Mouse (Mus musculus) forebrain, embryonic 14.5 days (tissue): ENCODE measurements around the gene Smco3. TPM values are rescaled to one million over a fixed set of nuclear protein-coding genes. Genes with fewer than 3 reads are reported as not detected.
A peak's percentile ranks its signal among the peaks of the same experiment; 100 is the strongest.
"Not testable (repeated sequence)": the region's sequence is repeated elsewhere in the genome, so short reads cannot be mapped to it uniquely, and the experiment has no call there.

Source experiments
- ATAC-seq: fragments of 200-750 bp; cut with Nextera tagmentation; 2 replicates; pipeline ENCODE4 v1.8.0; 2017; ENCODE audit warnings: mild to moderate bottlenecking, moderate library complexity
- DNase-seq: peaks from one replicate; pipeline ENCODE4 v3.0.0-alpha.2; 2015; ENCODE audit warnings: low spot score
- H3K27ac ChIP-seq: fragments of 300-500 bp; sonication (generic); 2 replicates; pipeline ENCODE4 v1.5.1; 2014; ENCODE audit warnings: low read depth, mild to moderate bottlenecking, control low read depth, low read length, moderate library complexity
- H3K27me3 ChIP-seq: fragments of 300-500 bp; sonication (generic); replicated peaks from 2 replicates; pipeline ENCODE4 v1.6.1; 2014; ENCODE audit warnings: low read length, control low read depth, mixed read lengths; ENCODE audit not compliant: control insufficient read depth, insufficient read depth
- H3K36me3 ChIP-seq: fragments of 300-500 bp; sonication (generic); 2 replicates; pipeline ENCODE4 v1.6.1; 2014; ENCODE audit warnings: low read length, control low read depth; ENCODE audit not compliant: control insufficient read depth, insufficient read depth
- H3K4me1 ChIP-seq: fragments of 300-500 bp; sonication (generic); 2 replicates; pipeline ENCODE4 v1.6.1; 2014; ENCODE audit warnings: antibody characterized with exemption, low read length, control low read depth; ENCODE audit not compliant: control insufficient read depth, insufficient read depth
- H3K4me2 ChIP-seq: fragments of 300-500 bp; sonication (generic); 2 replicates; pipeline ENCODE4 v1.6.1; 2014; ENCODE audit warnings: mild to moderate bottlenecking, control low read depth, low read length
- H3K4me3 ChIP-seq: fragments of 300-500 bp; sonication (generic); 2 replicates; pipeline ENCODE4 v1.5.1; 2014; ENCODE audit warnings: low read depth, low read length, control low read depth
- H3K9ac ChIP-seq: fragments of 300-500 bp; sonication (generic); 2 replicates; pipeline ENCODE4 v1.6.1; 2014; ENCODE audit warnings: mild to moderate bottlenecking, low read length, control low read depth, moderate library complexity
- H3K9me3 ChIP-seq: fragments of 300-500 bp; sonication (generic); replicated peaks from 2 replicates; pipeline ENCODE4 v1.6.1; 2016; ENCODE audit warnings: low read length, control low read depth, mixed read lengths; ENCODE audit not compliant: control insufficient read depth
- WGBS: fragments of 180-500 bp; shearing (Covaris S2); extraction: QIAGEN DNeasy Blood & Tissue Kit; methylation state at CpG from one replicate; pipeline ENCODE4 v1.1.7; 2014; 5-methylcytosine and 5-hydroxymethylcytosine counted together
- polyA plus RNA-seq: library from polyadenylated mRNA; unstranded; fragments of >200 nt; fragmentation: Nextera tagmentation; extraction: Ambion mirVana; gene quantifications from 2 replicates; pipeline ENCODE4 v1.2.1, GENCODE M21; 2014

The Smco3 gene
- polyA plus RNA-seq, 1 experiment from 2014 or later, result 1.1 TPM

- 73% methylated on average over 5 of the region's 5 CpGs for WGBS
- DNase-seq (no peak), ATAC-seq (no peak)
- Histone ChIP-seq H3K36me3 (peaks cover 2% of the 10 kb centered on the region), H3K4me1 (peaks cover 14% of the 10 kb centered on the region), H3K4me3 (no peak overlapping the region), H3K27ac (no peak overlapping the region), H3K4me2 (no peak overlapping the region), H3K9me3 (no peaks in the 10 kb centered on the region), H3K27me3 (no peaks in the 10 kb centered on the region), H3K9ac (no peak overlapping the region)
Observed at GRCm38 (mm10) chr6:136806819-136807218, 28.4 kb downstream of the Smco3 start.

DNA sequence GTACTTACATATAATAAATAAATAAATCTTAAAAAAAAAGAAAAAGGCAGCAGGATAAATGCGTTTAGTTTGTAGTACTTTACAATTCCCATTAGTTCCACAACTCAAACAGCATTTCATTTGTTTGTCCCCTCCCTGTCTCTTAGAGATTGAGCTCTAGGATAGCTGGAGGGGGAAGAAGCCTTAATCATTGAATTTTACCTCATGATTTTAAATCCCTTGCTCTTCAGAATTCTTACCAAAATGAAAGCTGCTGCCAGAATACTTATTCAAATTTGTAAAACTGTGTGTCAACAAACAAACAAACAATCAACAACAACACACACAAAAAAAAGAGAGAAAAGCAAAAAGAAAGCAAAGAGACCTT is 29.9 kb downstream of the Smco3 start:
- no peak for ATAC-seq

GRCm38 (mm10) chr6:136804705-136805408 is 30.4 kb downstream of the Smco3 start:
- 29% methylated on average over 9 of the region's 9 CpGs for WGBS
- peak overlapping the region; percentile 71 for H3K4me3 ChIP-seq
- peak overlapping the region; percentile 90 for H3K9ac ChIP-seq
- no peaks in the 10 kb centered on the region for H3K9me3 ChIP-seq
- peak overlapping the region; percentile 98 for H3K27ac ChIP-seq
- H3K27me3 ChIP-seq, result no peaks in the 10 kb centered on the region
- H3K36me3 ChIP-seq, result no peaks in the 10 kb centered on the region
- peak; percentile 22 for DNase-seq
- H3K4me2 ChIP-seq, result peak overlapping the region; percentile 56
- no peak for ATAC-seq
- peaks cover 14% of the 10 kb centered on the region for H3K4me1 ChIP-seq

More for the DNA sequence above, 29.9 kb downstream of the Smco3 start:
- Histone ChIP-seq H3K4me3 (no peak overlapping the region), H3K9ac (no peak overlapping the region), H3K9me3 (no peaks in the 10 kb centered on the region), H3K27ac (no peak overlapping the region), H3K4me2 (no peak overlapping the region), H3K27me3 (no peaks in the 10 kb centered on the region), H3K4me1 (peaks cover 14% of the 10 kb centered on the region), H3K36me3 (no peaks in the 10 kb centered on the region)
- no peak for DNase-seq
- WGBS, result 92% methylated on average over 1 of the region's 1 CpGs

GRCm38 (mm10) chr6:136803739-136804633 is 31.3 kb downstream of the Smco3 start, which contains the start of gene Hist4h4:
Gene Hist4h4 (minus strand): TSS chr6:136804415.
- Histone ChIP-seq H3K4me3 (peak within 1 kb of the TSS; percentile 71), H3K27ac (peak within 1 kb of the TSS; percentile 98), H3K27me3 (no peaks in the 10 kb centered on the region), H3K4me2 (peak within 1 kb of the TSS; percentile 56), H3K9me3 (no peaks in the 10 kb centered on the region), H3K9ac (peak within 1 kb of the TSS; percentile 90), H3K36me3 (no peaks in the 10 kb centered on the region), H3K4me1 (peaks cover 8% of the 10 kb centered on the region)
- peak; percentile 81 for ATAC-seq
- WGBS, result under 1% methylated on average over 50 of the region's 50 CpGs
- peak; percentile 96 for DNase-seq

GRCm38 (mm10) chr6:136803093-136803738 is 32.0 kb downstream of the Smco3 start:
- H3K27me3 ChIP-seq, result no peaks in the 10 kb centered on the region
- H3K4me1 ChIP-seq, result peaks cover 6% of the 10 kb centered on the region
- no peaks in the 10 kb centered on the region for H3K9me3 ChIP-seq
- WGBS, result 21% methylated on average over 12 of the region's 12 CpGs
- no peak; the same call in 1 of the 2 replicates for ATAC-seq
- no peak for DNase-seq
- H3K9ac ChIP-seq, result peak overlapping the region; percentile 90
- peak overlapping the region; percentile 56 for H3K4me2 ChIP-seq
- H3K36me3 ChIP-seq, result no peaks in the 10 kb centered on the region
- H3K27ac ChIP-seq, result peak overlapping the region; percentile 98
- H3K4me3 ChIP-seq, result peak overlapping the region; percentile 71

- no peak for ATAC-seq
- H3K36me3 ChIP-seq, result no peaks in the 10 kb centered on the region
- WGBS, result 90% methylated on average over 6 of the region's 6 CpGs
Observed at GRCm38 (mm10) chr6:136801274-136801673, 34.0 kb downstream of the Smco3 start.

DNA sequence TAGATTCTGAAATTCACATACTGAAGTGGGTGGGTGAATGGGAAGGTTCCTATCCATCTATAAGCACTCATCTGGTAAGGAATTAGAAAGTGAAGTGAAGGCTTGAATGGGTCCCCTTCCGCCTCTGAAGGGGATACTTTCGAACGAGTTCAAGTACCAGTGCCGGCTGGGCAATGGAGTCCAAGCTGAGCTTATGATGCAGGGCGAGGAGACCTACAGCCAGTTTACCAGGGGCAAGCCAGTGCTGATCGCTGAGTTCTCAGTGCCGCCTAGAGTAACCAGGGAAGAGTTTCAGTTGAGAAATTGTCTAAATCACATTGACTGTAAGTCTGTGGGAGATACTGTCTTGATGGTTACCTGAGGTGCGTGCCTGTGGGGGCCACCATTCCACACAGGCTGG is 34.5 kb downstream of the Smco3 start:
- no peak overlapping the region for H3K27ac ChIP-seq
- H3K9me3 ChIP-seq, result no peaks in the 10 kb centered on the region
- no peaks in the 10 kb centered on the region for H3K27me3 ChIP-seq
- H3K4me1 ChIP-seq, result peaks cover 6% of the 10 kb centered on the region
- H3K4me3 ChIP-seq, result no peak overlapping the region
- no peaks in the 10 kb centered on the region for H3K36me3 ChIP-seq
- H3K9ac ChIP-seq, result no peak overlapping the region
- DNase-seq, result no peak
- H3K4me2 ChIP-seq, result no peak overlapping the region
- 90% methylated on average over 8 of the region's 8 CpGs for WGBS
- ATAC-seq, result no peak

More at GRCm38 (mm10) chr6:136801274-136801673, 34.0 kb downstream of the Smco3 start:
- H3K9me3 ChIP-seq, result no peaks in the 10 kb centered on the region
- no peak for DNase-seq
- H3K4me1 ChIP-seq, result peaks cover 6% of the 10 kb centered on the region
- H3K4me3 ChIP-seq, result no peak overlapping the region
- no peak overlapping the region for H3K4me2 ChIP-seq
- no peak overlapping the region for H3K9ac ChIP-seq
- H3K27ac ChIP-seq, result no peak overlapping the region
- no peaks in the 10 kb centered on the region for H3K27me3 ChIP-seq

GRCm38 (mm10) chr6:136797874-136798693 is 37.2 kb downstream of the Smco3 start:
- not testable (repeated sequence) for H3K4me1 ChIP-seq, H3K4me3 ChIP-seq, H3K36me3 ChIP-seq, H3K9me3 ChIP-seq, H3K4me2 ChIP-seq, H3K27me3 ChIP-seq, H3K9ac ChIP-seq, ATAC-seq, DNase-seq, H3K27ac ChIP-seq
- 88% methylated on average over 3 of the region's 3 CpGs for WGBS
